21 mouse cellular contexts compared by ENCODE assay signal in genomic region chr1:167817616-167818015, GRCm38 (mm10).
DNase-seq lines count a peak whose midpoint lies in the region; ATAC-seq lines count a peak whose summit lies in the region.
"Had no signal": no experiment of that assay in that cellular context is flagged by ENCODE, and none has a peak within 500 bp of the region (broad histone marks: within the 10 kb centered on the region; RNA-seq: fewer than 3 reads in every experiment).

No protein-coding gene starts in this region.

- no peak overlapping the region for H3K4me3 ChIP-seq in kidney, embryonic 15.5 days (replicated peaks)
- no peak overlapping the region for H3K4me3 ChIP-seq in limb, embryonic 10.5 days
- H3K4me3 ChIP-seq: intestine, embryonic 15.5 days; liver, embryonic 13.5 days; midbrain, embryonic 15.5 days; myocyte had no signal

- peaks cover 4% of the 10 kb centered on the region; the same call in 1 of the 2 replicates for H3K4me1 ChIP-seq in kidney, embryonic 15.5 days
- H3K4me1 ChIP-seq in limb, embryonic 10.5 days = peaks cover 31% of the 10 kb centered on the region
- H3K4me1 ChIP-seq: intestine, embryonic 15.5 days; liver, embryonic 13.5 days had no signal

- ATAC-seq in kidney, embryonic 15.5 days (replicated peaks; ENCODE audit: low FRiP score) = peak; percentile 36; the same call in 1 of the 2 replicates
- ATAC-seq in erythroblast, adult 5-6 weeks (replicated peaks; ENCODE audit: low FRiP score, poor library complexity, severe bottlenecking) = no peak
- ATAC-seq: activated CD4-positive, CD25-positive, alpha-beta regulatory T cell, adult 4 months; intestine, embryonic 15.5 days; midbrain, embryonic 15.5 days had no signal

- H3K36me3 ChIP-seq in kidney, embryonic 15.5 days = no peaks in the 10 kb centered on the region
- H3K36me3 ChIP-seq in limb, embryonic 10.5 days = no peaks in the 10 kb centered on the region
- H3K36me3 ChIP-seq: intestine, embryonic 15.5 days; liver, embryonic 13.5 days; midbrain, embryonic 15.5 days had no signal

- no peaks in the 10 kb centered on the region for H3K9me3 ChIP-seq in kidney, embryonic 15.5 days (replicated peaks)
- no peaks in the 10 kb centered on the region for H3K9me3 ChIP-seq in limb, embryonic 10.5 days (replicated peaks)
- H3K9me3 ChIP-seq: intestine, embryonic 15.5 days; liver, embryonic 13.5 days; midbrain, embryonic 15.5 days had no signal

- no peak overlapping the region for H3K9ac ChIP-seq in kidney, embryonic 15.5 days
- H3K9ac ChIP-seq: intestine, embryonic 15.5 days; liver, embryonic 13.5 days; midbrain, embryonic 15.5 days had no signal

- DNase-seq in adrenal gland, postnatal 10 days = peak; percentile 14
- DNase-seq in adrenal gland, adult 8-10 months = no peak
- DNase-seq in heart, adult 11 months = peak; percentile 51
- DNase-seq in heart, adult 8-10 months (ENCODE audit: low spot score) = no peak
- no peak for DNase-seq in kidney, adult 9 months
- no peak for DNase-seq in limb, embryonic 10.5 days (ENCODE audit: low spot score)
- DNase-seq: adrenal gland, postnatal 25 days; cerebellum, adult 9-10 months; gastrocnemius, postnatal 36 days; liver, embryonic 13.5 days; lung, adult 2 months; lung, postnatal 14 days; thymus, adult 18-20 months; thymus, postnatal 36 days had no signal

- peaks cover 3% of the 10 kb centered on the region; the same call in 1 of the 2 replicates for H3K27me3 ChIP-seq in kidney, embryonic 15.5 days
- no peaks in the 10 kb centered on the region for H3K27me3 ChIP-seq in limb, embryonic 10.5 days (ENCODE audit: low read depth, poor library complexity, severe bottlenecking)
- H3K27me3 ChIP-seq: intestine, embryonic 15.5 days; liver, embryonic 13.5 days; midbrain, embryonic 15.5 days had no signal

- no peak overlapping the region for H3K27ac ChIP-seq in kidney, embryonic 15.5 days
- H3K27ac ChIP-seq in limb, embryonic 10.5 days = peak overlapping the region; percentile 56
- H3K27ac ChIP-seq: intestine, embryonic 15.5 days; liver, embryonic 13.5 days; midbrain, embryonic 15.5 days had no signal

- no peak overlapping the region for H3K4me2 ChIP-seq in kidney, embryonic 15.5 days
- H3K4me2 ChIP-seq: heart, embryonic 11.5 days; intestine, embryonic 15.5 days; liver, embryonic 13.5 days; midbrain, embryonic 15.5 days had no signal

- 14% methylated on average over 1 of the region's 1 CpGs for WGBS in kidney, embryonic 15.5 days
- whole genome bisulfite sequencing in limb, embryonic 10.5 days = 27% methylated on average over 1 of the region's 1 CpGs

Comparison
In these comparisons a context has a peak if more than half of its experiments do, and no peak if none do; other contexts are left out.
1. DNase-seq: peak in adrenal gland, postnatal 10 days (single experiment) and heart, adult 11 months (single experiment); none in adrenal gland, adult 8-10 months (single experiment), heart, adult 8-10 months (single experiment), kidney, adult 9 months (single experiment) and limb, embryonic 10.5 days (single experiment).